Mouse (Mus musculus) gastrocnemius, adult 8-10 months (tissue): Measurements from ENCODE around the gene Ptpru. TPM values are rescaled to one million over a fixed set of nuclear protein-coding genes. Genes with fewer than 3 reads are reported as not detected.

Experiments used
- DNase-seq, 2 experiments: peaks; one replicate each; pipeline ENCODE4 v3.0.0; 2022; ENCODE audit warnings: low spot score in 2 of 2
- total RNA-seq, 4 experiments: library from RNA; stranded (reverse); gene quantifications; 2 replicates each; pipeline ENCODE4 v1.2.4; 2022

Ptpru gene
- total RNA-seq, result 1 to 10 TPM in 2 of 4 experiments, under 1 TPM in 2; 0.39 to 1.3 (median 0.98) TPM

DNA sequence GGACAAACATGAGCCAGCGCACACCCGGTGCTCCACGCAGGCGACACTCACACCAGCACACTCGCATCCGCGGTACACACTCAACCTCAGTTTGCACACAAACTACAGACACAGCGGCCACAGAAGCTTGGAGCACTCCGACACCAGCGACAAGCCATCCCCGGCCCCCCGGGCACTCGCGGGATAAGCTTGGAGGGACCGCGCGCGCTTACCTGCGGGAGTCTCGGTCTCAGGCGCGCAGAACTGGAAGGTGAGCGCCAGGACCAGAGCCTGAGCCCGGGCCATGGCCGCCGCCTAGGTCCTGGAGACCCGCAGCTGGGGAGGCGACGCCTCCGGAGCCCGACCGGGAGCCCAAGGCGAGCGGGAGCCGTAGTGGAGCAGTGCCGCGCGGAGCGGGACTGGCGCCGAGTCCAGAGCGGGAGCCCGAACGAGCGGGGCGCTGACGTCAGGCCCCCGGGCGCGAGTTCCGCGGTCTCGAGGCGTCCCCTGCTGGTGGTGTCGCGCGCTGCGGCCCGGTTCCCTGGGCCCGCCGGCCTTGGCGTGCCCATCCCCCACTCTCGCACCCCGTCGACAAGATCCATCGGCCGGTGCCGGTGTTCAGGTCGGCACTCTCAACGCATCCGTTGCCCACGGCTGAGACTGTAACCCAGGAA, at the start of gene Ptpru:
Ptpru (minus strand) TSS at position 417 of the 653 bp plus-strand sequence.
- peak; percentile 79 for DNase-seq

GRCm38 (mm10) chr4:131885376-131885775, 47.3 kb upstream of the Ptpru start:
- DNase-seq, result no peak

DNA sequence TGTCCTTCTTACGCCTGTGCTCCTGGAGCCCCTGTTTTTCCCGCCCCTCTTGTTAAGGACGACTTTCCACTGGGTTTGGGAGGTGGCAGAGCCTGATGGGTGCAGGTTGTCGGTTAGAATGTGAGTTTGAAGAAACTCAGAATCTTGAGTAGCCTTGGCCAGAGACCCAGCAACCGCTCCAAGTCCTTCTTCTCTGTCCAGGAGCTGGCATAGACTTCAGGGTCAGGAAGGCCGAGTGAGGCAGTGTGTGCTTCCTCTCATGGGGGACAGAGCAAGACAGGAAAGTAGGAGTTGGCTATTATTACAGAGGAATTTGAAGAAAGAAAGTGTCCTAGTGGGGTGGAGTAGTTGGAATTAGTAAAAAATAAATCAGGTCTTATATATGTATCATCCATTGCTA, 45.5 kb upstream of the Ptpru start:
- DNase-seq, result peak in 1 of 2 experiments; percentile 33

GRCm38 (mm10) chr4:131881306-131881705, 43.2 kb upstream of the Ptpru start:
- no peak for DNase-seq

- DNase-seq, result no peak
Observed at GRCm38 (mm10) chr4:131879692-131880091, 41.6 kb upstream of the Ptpru start.

DNA sequence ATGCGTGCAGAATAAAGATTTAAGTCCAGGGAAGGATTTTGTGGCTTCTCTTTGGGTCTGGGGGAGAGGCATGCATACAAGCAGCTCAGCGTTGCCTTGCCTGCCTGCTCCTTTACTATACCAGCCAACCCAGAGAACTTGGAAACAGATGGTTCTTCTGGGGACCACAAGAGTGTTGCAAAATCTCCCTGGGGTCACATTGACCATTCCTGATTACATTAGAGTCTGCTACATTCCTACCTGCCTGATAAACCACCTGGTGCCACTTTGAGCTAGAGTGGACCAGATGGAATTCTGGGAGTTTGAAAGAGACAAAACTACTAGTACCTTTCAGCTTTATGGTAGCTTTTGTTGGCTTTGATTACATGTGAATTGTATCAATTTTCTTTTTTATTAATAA, 38.7 kb upstream of the Ptpru start:
- no peak for DNase-seq

DNA sequence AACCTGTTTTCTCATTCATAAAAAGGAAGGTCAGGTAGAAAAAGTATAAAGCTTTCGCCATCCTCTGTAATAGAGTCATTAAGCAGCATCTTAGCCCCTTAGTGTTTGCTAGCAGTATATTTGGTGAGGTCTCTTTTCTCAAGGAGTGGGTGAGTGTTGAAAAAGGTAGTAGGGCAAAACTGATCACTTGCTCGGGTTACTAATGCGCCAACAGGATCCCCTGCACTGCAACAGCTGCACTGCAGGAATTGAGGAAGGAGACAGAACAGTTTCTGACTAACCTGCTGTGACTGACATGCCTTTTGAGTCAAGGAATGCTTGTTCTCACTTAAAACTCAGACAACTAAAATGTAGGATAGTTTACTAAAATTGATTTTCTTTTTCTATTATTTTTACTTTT, 37.2 kb upstream of the Ptpru start:
- DNase-seq, result no peak

GRCm38 (mm10) chr4:131874567-131874966, 36.5 kb upstream of the Ptpru start:
- no peak for DNase-seq

DNA sequence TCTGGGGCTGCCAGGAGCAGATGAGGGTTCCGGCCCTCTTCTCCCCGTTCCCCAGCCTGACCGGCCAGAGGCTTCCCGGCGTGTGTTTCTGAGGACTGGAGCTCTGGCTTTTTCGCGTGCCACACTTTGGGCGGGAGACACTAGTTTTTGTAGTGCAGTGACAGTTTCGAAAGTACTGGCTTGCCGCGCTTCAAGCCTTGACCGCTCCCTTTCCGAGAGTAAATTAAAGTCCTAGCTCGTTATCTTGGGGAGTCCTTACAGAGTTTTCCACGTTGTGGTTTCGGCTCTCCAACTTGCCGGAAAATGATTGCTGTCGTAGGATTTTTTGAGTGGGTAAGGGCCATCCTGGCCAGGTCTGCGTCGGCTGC, 36.1 kb upstream of the Ptpru start:
- no peak for DNase-seq

GRCm38 (mm10) chr4:131873293-131874168, 35.4 kb upstream of the Ptpru start, which contains the start of gene Srsf4:
TSS of gene Srsf4 (plus strand) at chr4:131873617.
- peak; percentile 90 to 93 for DNase-seq

GRCm38 (mm10) chr4:131872672-131873292, 34.7 kb upstream of the Ptpru start:
- DNase-seq, result no peak

DNA sequence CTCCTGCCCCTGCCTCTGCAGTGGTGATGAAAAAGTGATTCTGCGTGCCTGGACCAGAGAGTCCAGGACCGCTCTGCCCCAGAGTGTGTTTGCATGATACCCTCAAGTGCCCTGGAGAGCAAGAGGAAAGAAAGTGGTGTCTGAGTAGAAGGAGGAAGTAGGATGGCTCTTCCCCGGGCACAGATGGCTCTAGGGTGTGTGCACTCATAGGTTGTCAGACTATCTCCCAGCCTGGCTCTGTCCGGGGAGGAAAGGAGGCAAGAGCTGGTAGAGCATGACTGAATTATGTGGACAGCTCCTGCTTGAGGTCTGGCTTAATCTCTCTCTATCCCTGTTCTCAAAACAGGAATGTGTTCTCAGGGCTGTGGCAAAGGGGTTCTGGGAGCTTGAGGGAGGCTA, 23.3 kb upstream of the Ptpru start:
- DNase-seq, result no peak

DNA sequence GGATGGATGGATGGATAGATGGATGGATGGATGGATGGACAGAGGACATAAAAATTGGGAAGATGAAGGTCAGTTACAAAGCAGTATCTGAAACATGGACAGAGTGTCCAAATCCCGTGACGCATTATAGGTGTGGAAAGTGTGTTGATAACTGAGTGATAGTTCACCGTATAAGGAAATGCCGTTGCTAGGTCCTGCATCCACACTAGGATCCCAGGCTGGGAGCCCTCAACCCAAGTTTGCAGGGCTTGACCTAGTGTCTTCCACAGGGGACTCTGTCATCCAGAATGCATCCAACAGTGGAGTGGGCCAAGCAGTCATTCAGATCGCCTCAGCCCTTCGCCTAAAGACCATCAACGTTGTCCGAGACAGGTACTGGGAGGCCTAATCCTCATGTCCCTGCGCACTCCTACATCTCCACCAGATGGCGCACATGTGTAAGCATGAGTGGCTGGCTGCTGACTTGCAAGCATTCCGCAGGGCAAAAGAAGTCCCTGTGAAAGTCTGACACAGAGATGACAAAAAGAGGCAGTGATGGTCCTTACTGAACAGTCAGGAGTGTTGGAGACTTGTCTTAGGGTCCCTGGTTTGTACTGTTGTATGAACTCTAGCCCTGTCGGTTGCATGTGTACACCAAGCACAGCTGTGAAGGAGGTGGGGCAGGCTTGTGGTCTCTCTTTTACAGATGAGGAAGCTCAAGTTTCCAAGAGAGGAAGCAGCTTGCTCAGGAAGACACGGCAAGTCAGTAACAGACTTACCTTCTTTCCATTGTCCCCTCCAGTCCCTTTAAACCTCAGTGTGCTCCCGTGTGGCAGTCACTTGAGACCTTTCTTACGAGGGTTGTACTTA, 22.6 kb upstream of the Ptpru start:
- peak; percentile 60 for DNase-seq

- no peak for DNase-seq
Observed at GRCm38 (mm10) chr4:131854950-131855349, 16.9 kb upstream of the Ptpru start.

DNA sequence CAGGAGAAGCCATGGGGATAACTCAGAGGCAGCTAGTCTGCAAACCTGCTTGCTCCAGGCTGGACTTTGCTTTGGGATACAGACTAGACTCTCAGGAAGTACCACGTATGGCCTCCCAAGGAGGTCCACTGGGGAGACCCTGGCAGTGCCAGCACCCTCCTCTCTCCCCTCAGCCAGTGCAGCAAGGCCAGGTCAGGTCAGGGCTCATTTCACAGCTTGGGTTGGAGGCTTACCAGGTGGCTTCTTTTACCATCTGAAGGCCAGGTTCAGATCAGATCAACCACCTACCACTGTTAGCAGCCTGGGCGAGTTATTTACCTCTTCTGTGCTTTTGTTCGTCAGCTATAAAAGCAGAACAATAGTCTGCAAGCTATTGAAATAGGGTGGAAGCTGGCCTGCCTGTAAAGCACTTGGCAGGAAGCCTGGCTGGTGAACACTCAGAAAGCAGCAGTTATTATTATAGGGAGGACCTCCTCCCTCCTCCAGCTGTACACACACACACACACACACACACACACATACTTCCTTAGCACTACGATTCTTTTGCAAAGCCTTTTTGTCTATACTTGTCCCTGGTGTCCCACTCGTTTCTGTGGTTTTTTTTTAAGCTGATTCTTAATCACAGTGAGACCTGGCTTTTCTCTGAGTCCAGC, 12.0 kb upstream of the Ptpru start:
- no peak for DNase-seq

- no peak for DNase-seq
Observed at GRCm38 (mm10) chr4:131848082-131848481, 10.0 kb upstream of the Ptpru start.

DNA sequence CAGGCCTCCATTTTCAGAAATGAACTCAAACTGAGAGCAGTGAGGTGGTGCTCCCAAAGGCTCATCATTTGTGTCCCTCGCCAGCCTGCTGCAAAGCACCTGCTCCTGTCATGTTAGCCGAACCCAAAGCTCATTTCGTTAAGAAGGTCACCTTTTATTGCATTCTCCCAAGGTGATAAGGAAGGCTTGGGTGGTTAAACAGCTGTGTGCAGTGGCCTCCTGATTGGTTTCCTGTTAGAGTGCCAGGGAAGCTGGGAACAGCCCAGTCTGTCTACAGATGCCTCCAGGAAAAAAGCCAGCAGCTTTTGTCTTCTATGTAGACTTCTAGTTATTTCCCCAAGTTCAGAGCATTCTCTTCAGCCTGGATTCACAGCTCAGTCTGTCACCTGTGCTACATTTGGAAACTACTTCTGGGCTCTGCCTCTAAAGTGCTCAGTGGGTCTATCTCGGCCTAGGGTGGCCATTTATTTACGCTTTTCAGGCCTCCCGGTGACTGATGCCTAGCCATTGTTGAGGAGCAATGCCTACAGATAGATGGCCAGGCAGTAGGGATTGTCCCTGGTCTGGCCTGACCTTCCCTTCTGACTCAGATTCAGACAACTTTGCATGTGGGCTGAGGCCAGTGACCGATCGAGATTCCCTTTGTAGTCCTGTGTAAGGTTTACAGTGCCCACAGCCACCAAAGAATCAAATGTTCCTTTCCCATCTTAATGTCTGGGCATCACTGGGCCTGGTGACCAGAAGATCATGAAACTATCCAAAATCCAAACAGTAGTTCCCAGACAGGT, 8.1 kb upstream of the Ptpru start:
- no peak for DNase-seq

DNA sequence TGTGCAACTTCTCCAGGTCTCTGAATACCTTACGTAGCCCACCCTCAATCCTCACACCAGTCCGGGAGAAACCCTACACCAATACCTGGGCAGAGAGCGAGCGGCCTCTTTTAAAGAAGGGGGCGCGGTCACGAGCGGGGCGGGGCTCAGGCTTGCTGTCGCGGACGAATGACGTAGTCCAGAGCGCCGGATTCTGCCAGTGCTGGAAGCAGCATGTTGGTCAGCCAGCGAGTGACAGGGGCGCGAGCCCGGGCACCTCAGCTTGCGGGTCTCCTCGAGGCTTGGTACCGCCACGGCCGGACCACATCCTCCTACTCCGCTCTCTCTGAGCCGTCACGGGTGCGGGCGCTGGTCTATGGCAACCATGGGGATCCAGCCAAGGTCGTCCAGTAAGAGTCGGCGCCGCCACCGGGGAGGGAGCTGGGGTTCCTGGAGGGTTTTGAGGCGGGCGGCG, 5.2 kb upstream of the Ptpru start, which contains the start of gene Mecr:
Mecr (plus strand) TSS at position 181 of the 454 bp plus-strand sequence.
- DNase-seq, result peak; percentile 84 to 89

GRCm38 (mm10) chr4:131836891-131837491, 1.1 kb downstream of the Ptpru start:
- peak in 1 of 2 experiments; percentile 22 for DNase-seq
